Mouse (Mus musculus) liver, adult 2 months (tissue): ENCODE data around the gene Mccc2.

Experiments
- CTCF ChIP-seq: fragments of 200-500 bp; IDR thresholded peaks from 2 replicates; pipeline ENCODE4 v1.5.1; 2011; ENCODE audit warnings: low read depth, low read length, control low read depth
- POLR2A ChIP-seq: fragments of 200-500 bp; IDR thresholded peaks from 2 replicates; pipeline ENCODE4 v1.6.1; 2011; ENCODE audit warnings: low read length, control low read depth; ENCODE audit not compliant: insufficient read depth; ENCODE audit errors: extremely low read depth

DNA sequence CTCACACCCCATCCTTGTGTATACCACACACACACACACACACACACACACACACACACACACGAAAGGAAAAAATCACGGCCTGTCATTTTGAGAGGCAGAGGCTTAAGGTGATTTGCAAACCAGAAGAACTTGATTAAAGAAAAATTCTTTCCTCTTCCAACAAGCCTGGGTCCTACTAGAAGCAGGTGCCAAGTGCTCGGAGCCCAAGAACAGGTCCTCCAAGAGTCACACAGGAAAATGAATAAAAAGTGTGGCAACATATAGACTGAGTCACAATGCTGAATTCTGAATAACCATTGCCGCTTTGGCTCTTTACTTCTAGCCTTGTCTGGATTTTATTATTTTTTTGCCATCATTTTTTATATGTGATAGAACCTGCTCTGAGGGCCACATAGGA, 53.8 kb downstream of the Mccc2 start:
- TF ChIP-seq CTCF (no peak), POLR2A (no peak)
